Mouse (Mus musculus) C2C12 (cell line): ENCODE data around the gene Fem1b. TPM values are rescaled to one million over a fixed set of nuclear protein-coding genes. Genes with fewer than 3 reads are reported as not detected.
"Not testable (repeated sequence)": the region's sequence is repeated elsewhere in the genome, so short reads cannot be mapped to it uniquely, and the experiment has no call there.

Experiments used
- H3K27me3 ChIP-seq: one replicate; pipeline ENCODE4 v1.6.1; 2011; ENCODE audit not compliant: control insufficient read depth, insufficient read depth, insufficient read length
- H3K36me3 ChIP-seq: one replicate; pipeline ENCODE4 v1.6.1; 2011; ENCODE audit not compliant: control insufficient read depth, insufficient read depth
- H3K4me3 ChIP-seq: one replicate; pipeline ENCODE4 v1.5.1; 2011; ENCODE audit warnings: mild to moderate bottlenecking, control low read depth; ENCODE audit not compliant: poor library complexity, insufficient read depth, severe bottlenecking
- H3K79me2 ChIP-seq: one replicate; pipeline ENCODE4 v1.6.1; 2011; ENCODE audit not compliant: control insufficient read depth, insufficient read depth
- H3K79me3 ChIP-seq: one replicate; pipeline ENCODE4 v1.6.1; 2011; ENCODE audit warnings: low read depth, control low read depth
- H3ac ChIP-seq: one replicate; pipeline ENCODE3; 2011; ENCODE audit warnings: low read depth; ENCODE audit not compliant: control insufficient read depth, insufficient read length
- CEBPB ChIP-seq: IDR thresholded peaks from one replicate; pipeline ENCODE4 v1.6.1; 2011; ENCODE audit warnings: low read depth, mild to moderate bottlenecking, control low read depth, moderate library complexity
- CTCF ChIP-seq: IDR thresholded peaks from one replicate; pipeline ENCODE4 v1.5.1; 2011; ENCODE audit not compliant: control insufficient read depth, insufficient read depth, insufficient read length
- FOSL1 ChIP-seq: IDR thresholded peaks from one replicate; pipeline ENCODE4 v1.8.0; 2011; ENCODE audit warnings: mild to moderate bottlenecking, low read length; ENCODE audit not compliant: poor library complexity, insufficient read depth, severe bottlenecking
- MAX ChIP-seq: IDR thresholded peaks from one replicate; pipeline ENCODE4 v1.6.1; 2011; ENCODE audit warnings: mild to moderate bottlenecking, control low read depth
- MYOD1 ChIP-seq: IDR thresholded peaks from one replicate; pipeline ENCODE4 v1.6.1; 2011; ENCODE audit warnings: low read depth; ENCODE audit not compliant: control insufficient read depth, insufficient read length
- MYOG ChIP-seq: IDR thresholded peaks from one replicate; pipeline ENCODE4 v1.6.1; 2011; ENCODE audit not compliant: control insufficient read depth, insufficient read length; ENCODE audit errors: extremely low read depth
- USF1 ChIP-seq: IDR thresholded peaks from one replicate; pipeline ENCODE4 v1.6.1; 2011; ENCODE audit warnings: low read depth, mild to moderate bottlenecking, control low read depth, moderate library complexity
- polyA plus RNA-seq: library from polyadenylated mRNA; unstranded; fragments of >200 nt; fragmentation: generic; extraction: Trizol; gene quantifications from one replicate; pipeline ENCODE4 v1.2.1, GENCODE M21; 2012; ENCODE audit warnings: missing spikeins

Gene Fem1b
- polyA plus RNA-seq, 1 experiment = 11.0 TPM

DNA sequence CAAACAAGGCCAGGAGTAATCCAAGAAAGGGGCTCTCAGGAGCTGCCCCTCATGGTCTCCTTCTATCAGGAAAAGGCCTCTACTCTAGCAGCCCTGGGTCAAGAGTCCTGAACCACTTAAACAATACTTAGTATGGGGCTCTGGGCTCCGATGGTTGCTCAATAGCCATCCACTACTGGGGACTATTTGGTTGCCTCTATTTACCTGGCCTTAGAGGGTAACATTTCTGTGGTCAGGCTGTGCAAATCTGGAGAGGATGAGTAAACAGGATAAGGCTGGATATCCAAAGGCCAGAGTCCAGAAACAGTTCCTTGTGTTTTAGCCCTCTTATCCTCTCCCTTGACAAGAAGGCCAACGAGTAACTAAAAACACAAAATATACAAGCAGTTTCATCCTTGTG is 3.0 kb upstream of the Fem1b start:
- peaks cover 19% of the 10 kb centered on the region for H3K79me2 ChIP-seq
- TF ChIP-seq MYOD1 = no peak
- TF ChIP-seq USF1 = no peak
- TF ChIP-seq CEBPB = no peak
- TF ChIP-seq MYOG = no peak
- no peak for TF ChIP-seq CTCF
- no peak for TF ChIP-seq FOSL1
- TF ChIP-seq MAX = no peak
- no peaks in the 10 kb centered on the region for H3K36me3 ChIP-seq
- H3K79me3 ChIP-seq = peaks cover 15% of the 10 kb centered on the region
- H3K4me3 ChIP-seq = no peak overlapping the region
- H3ac ChIP-seq = no peak overlapping the region
- H3K27me3 ChIP-seq = no peaks in the 10 kb centered on the region

DNA sequence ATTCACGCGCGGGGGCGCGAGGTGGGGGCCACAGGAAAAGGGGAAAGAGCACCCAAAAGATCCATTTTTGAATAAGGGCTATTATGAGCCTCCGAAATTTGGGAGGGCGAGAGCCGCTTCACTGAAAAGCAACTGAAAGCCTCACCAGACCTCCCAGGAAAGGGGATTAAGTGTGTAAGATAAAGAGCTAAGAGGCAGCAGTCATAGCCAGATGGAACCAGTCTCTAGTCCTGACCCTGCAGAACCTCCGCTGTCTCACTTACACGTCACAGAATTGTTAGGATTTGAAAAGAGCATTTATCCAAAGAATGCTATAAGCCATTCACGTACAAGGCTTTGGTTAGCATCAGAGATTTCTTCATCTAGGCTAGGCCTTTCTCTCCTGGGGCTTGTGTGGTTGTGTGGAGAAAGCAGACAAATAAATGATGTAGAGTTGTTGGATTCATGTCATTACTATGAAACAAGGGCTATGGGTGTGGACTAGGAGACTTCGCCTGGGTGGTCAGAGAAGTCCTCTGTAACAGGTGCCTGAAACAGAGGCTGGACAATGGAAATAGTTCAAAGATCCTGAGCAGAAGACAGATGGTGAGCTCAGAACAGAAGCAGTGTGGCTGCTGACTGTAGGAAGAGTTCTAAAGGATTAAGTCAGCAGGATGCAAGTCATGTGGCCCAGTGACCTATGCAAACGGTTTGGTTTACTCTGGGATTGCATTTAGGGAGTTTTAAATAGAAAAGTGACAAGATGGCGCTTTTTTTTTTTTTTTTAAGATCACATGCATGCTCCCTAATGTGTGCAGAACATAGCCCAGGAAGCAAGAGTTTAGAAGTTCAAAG is 699 bp upstream of the Fem1b start:
- H3ac ChIP-seq = peak overlapping the region; percentile 10
- peaks cover 42% of the 10 kb centered on the region for H3K79me2 ChIP-seq
- H3K27me3 ChIP-seq = no peaks in the 10 kb centered on the region
- H3K4me3 ChIP-seq = peak overlapping the region; percentile 87
- peaks cover 38% of the 10 kb centered on the region for H3K79me3 ChIP-seq
- TF ChIP-seq MAX = no peak
- peak; percentile 47 for TF ChIP-seq USF1
- peaks cover 4% of the 10 kb centered on the region for H3K36me3 ChIP-seq

DNA sequence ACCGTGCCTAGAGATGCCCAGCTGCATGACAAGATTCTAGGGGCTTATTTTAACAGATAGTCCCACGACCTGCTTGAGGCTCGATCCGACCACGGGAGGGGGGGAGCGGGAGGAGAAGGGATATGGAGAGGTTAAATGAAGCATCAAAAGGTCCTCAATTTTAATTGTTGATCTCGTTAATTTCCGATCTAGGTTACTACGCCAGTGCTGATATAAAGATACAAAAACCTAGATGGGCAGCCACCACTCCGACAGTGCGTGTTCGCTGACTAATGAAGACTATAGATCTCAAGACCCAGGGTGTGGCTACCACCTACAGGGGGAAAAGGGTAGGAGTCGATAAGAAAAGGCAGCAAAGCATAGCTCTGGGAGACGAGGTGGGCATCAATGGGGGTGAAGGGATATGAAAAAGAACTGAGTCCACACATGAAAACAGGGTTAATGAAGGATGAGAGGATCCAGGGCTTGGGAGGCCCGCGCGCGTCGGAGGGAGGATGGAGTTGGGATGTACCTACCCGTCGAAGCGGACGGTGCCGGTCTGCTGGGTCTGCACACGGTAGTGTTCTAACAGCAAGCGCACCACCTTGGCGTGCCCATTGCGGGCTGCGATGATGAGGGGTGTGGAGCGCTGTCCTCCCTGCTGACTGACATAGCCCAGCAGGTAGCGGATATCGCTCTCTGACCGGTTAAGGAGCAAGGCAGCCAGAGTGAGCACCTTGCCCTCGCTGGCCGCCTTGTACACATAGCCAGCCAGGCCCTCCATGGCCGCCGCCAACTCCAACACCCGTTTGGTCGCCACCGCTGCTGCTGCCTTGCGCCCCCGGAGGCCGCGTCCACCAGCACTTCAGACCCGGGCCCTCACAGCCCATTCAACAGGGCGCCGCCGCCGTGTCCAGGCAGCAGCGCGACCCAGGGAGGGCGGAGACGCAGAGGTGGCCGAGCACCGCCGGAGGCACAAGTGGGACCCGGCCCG is 905 bp downstream of the Fem1b start:
- H3K27me3 ChIP-seq = no peaks in the 10 kb centered on the region
- TF ChIP-seq MAX (no peak), CTCF (peak; percentile 0)
- peaks cover 58% of the 10 kb centered on the region for H3K79me2 ChIP-seq
- H3ac ChIP-seq = peak overlapping the region; percentile 66
- H3K79me3 ChIP-seq = peaks cover 53% of the 10 kb centered on the region
- H3K4me3 ChIP-seq = peak overlapping the region; percentile 87
- H3K36me3 ChIP-seq = peaks cover 4% of the 10 kb centered on the region

DNA sequence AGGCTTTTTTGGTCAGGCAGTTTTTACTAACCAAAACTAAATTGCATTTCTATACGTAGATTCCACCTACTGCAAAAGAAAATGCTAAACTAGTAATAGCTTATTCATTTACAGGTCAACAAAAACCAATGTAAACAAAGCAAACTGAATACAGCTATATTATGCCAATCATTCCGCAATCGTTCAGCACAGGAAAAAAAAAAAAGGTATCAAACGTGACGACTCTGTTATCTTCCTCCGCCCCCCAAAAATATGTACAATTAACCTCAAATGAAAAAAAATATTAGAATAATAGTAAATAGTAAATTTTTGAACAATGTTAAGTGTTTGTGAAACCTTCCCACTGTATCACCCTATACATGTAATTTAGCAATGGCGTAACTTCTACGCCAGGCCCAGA is 1.6 kb downstream of the Fem1b start:
- H3K79me3 ChIP-seq = peaks cover 61% of the 10 kb centered on the region
- H3K27me3 ChIP-seq = no peaks in the 10 kb centered on the region
- H3ac ChIP-seq = peak overlapping the region; percentile 50
- peaks cover 4% of the 10 kb centered on the region for H3K36me3 ChIP-seq
- no peak for TF ChIP-seq USF1
- no peak for TF ChIP-seq MAX
- no peak for TF ChIP-seq CTCF
- no peak for TF ChIP-seq MYOD1
- H3K4me3 ChIP-seq = peak overlapping the region; percentile 87
- peaks cover 65% of the 10 kb centered on the region for H3K79me2 ChIP-seq

DNA sequence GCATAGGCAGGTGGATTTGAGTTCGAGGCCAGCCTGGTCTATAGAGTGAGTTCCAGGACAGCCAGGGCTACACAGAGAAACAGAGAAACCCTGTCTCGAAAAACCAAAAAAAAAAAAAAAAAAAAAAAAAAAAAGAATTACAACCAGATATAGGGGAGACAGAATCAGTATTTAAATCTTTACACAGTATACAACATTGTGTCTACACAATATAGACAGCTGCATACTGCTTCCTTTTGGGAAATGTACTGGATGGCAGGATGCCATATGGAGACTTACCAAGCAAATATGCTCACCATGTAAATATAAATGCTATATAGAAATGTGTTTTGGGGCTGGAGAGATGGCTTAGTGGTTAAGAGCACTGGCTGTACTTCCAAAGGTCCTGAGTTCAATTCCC is 12.5 kb downstream of the Fem1b start:
- H3K27me3 ChIP-seq = not testable (repeated sequence)

DNA sequence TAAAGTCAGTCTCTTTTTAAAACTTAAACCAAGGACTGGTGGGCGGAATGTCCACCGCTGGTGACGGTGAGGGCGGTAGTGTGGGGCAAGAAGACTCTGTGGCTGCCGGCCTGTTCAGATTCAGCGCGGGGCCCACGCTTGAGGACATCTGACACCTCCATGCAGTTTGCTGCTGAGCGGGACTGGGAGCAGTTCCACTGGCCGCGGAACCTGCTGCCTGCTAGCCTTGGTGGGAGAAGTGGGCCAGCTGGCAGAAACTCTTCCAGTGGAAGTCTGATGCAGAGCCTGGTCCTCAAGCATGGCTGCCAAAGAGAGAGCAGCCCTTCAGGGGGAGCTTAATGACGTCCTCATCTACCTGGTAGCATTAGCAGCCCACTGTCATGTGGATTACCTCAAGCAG is 21.9 kb downstream of the Fem1b start:
- Histone ChIP-seq H3K27me3 (no peaks in the 10 kb centered on the region), H3K79me3 (peaks cover 14% of the 10 kb centered on the region), H3K4me3 (no peak overlapping the region), H3K79me2 (peaks cover 48% of the 10 kb centered on the region), H3ac (no peak overlapping the region), H3K36me3 (peaks cover 9% of the 10 kb centered on the region)
- TF ChIP-seq CEBPB (no peak), MYOG (no peak), MYOD1 (no peak), FOSL1 (no peak), MAX (no peak), USF1 (no peak), CTCF (no peak)

More for the DNA sequence above, 12.5 kb downstream of the Fem1b start:
- not testable (repeated sequence) for H3K4me3 ChIP-seq, H3ac ChIP-seq
- Histone ChIP-seq H3K79me2 (peaks cover 99% of the 10 kb centered on the region), H3K79me3 (peaks cover 80% of the 10 kb centered on the region), H3K36me3 (peaks cover 49% of the 10 kb centered on the region)
